Mouse (Mus musculus) embryo, embryonic 11 days (tissue): Measurements from ENCODE around the gene Gm21992.

Source experiments
- DNase-seq: peaks from one replicate; pipeline ENCODE4 v3.0.0-alpha.2; 2015

Gm21992 gene

GRCm38 (mm10) chr19:4747631-4748312 is 63.6 kb downstream of the Gm21992 start:
- no peak for DNase-seq

DNA sequence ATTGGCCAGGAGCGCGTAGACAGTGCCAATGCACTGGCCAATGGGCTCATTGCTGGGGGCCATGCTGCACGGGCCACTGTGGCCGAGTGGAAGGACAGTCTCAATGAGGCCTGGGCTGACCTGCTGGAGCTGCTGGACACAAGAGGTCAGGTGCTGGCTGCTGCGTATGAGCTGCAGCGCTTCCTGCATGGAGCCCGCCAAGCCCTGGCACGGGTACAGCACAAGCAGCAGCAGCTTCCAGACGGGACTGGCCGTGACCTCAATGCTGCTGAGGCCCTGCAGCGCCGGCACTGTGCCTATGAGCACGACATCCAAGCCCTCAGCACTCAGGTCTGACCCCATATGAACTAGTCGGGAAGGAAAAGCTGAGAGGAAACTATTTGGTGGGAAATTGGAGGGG is 64.8 kb downstream of the Gm21992 start:
- DNase-seq, result no peak

DNA sequence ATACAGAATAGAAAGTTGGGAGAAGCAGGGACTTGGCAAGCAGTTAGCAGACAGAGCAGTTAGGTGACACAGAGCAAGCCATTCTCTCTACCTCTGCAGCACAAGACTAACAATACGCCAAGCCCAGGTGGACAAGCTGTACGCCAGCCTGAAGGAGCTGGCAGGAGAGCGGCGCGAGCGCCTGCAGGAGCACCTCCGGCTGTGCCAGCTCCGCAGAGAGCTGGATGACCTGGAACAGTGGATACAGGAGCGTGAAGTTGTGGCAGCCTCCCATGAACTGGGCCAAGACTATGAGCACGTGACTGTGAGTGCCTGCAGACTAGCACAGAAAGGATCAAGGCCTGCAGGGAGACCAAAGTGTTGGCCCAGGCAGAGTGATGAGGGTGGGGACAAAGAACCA is 65.7 kb downstream of the Gm21992 start:
- DNase-seq, result no peak

GRCm38 (mm10) chr19:4745057-4745456 is 66.4 kb downstream of the Gm21992 start:
- no peak for DNase-seq

GRCm38 (mm10) chr19:4744026-4744425 is 67.4 kb downstream of the Gm21992 start:
- no peak for DNase-seq

DNA sequence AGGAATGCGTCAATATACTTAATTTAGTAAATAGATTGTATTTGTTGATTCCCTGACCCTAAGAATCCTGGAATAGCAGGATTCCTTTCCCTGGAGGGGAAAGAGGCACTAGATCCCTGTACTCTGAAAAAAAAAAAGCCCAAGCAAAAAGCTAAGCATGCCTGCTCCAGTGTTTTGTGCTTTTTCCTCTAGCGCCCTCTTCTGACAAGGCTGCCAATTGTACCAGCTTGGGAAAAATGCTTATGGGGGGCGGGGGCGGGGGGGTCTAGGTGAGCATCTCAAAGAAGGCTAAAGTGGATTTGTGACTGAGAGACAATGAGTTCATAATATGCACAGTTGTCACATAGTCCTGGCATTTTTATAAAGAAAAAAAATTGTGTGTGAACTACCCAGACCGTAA is 67.9 kb downstream of the Gm21992 start:
- DNase-seq, result peak; percentile 69

GRCm38 (mm10) chr19:4742229-4742628 is 69.2 kb downstream of the Gm21992 start:
- no peak for DNase-seq

- DNase-seq, result no peak
These were observed 69.9 kb downstream of the Gm21992 start for GRCm38 (mm10) chr19:4741482-4741881.

DNA sequence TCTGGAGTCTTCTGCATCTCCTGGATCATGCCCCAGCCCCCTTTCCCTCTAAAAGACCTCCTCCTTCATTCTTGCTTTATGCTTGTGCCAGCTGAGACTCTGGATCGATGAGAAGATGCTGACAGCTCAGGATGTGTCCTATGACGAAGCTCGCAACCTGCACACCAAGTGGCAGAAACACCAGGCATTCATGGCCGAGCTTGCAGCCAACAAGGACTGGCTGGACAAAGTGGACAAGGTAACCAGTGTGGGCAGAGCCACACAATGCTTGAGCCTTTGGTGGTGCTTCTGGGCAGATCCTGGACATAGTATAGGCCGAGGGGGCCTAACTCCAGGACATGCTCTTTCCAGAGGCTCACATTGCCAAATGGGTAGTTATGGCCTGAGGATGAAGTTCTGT is 71.7 kb downstream of the Gm21992 start:
- no peak for DNase-seq

DNA sequence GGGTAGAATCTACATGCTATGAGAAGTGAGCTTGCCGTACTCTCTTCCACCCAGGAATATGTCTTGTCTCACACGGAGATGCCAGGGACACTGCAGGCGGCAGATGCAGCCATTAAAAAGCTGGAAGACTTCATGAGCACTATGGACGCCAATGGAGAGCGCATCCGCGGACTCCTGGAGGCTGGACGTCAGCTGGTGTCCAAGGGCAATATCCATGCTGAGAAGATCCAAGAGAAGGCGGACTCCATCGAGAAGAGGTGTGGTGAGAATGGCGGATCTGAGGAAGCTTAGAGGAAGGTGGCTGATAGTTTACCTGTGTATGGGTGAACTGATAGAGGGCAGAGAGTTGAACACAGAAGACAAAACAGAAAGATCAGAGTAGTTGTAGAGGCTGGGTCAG is 72.4 kb downstream of the Gm21992 start:
- no peak for DNase-seq

DNA sequence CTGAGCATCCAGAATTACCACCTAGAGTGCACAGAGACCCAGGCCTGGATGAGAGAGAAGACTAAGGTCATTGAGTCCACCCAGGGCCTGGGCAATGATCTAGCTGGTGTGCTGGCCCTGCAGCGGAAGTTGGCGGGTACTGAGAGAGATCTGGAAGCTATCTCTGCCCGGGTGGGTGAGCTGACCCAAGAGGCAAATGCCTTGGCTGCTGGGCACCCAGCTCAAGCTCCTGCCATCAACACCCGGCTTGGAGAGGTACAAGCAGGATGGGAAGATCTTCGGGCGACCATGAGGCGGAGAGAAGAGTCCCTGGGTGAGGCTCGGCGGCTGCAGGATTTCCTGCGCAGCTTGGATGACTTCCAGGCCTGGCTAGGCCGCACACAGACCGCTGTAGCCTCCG is 73.5 kb downstream of the Gm21992 start:
- DNase-seq, result no peak

GRCm38 (mm10) chr19:4733052-4733451 is 78.4 kb downstream of the Gm21992 start:
- no peak for DNase-seq

GRCm38 (mm10) chr19:4729186-4729585 is 82.2 kb downstream of the Gm21992 start:
- no peak for DNase-seq

DNA sequence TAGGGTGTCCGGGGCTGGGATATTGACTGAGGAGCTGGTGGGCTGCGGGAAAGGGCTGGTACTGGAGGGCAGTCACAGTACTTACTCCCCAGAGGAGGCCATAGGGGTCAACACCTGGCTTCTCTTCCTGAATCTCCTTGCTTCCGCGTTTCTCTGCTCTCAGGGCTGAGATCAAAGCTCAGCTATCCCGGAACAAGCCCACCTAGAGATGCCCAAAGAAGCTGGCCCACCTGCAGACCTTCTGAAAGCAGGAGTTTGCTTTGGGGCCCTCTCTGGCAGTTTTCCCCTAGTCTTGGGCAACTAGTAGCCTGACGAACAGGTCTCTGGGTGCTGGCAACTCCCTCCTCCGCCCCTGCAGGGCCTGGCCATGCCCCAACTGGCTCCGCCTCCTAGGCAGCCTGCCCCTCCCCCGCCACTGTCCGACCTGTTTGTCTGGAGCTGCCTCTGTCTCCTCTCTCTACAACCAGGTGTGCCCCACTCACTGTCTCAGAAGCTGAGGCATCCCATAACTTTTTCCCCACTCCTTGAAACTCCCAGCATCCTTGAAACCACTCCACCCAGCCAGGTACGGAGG is 90.7 kb downstream of the Gm21992 start:
- DNase-seq, result peak; percentile 33

- DNase-seq, result no peak
These were observed 91.3 kb downstream of the Gm21992 start for GRCm38 (mm10) chr19:4720112-4720511.

GRCm38 (mm10) chr19:4719351-4719764 is 92.1 kb downstream of the Gm21992 start:
- no peak for DNase-seq

- no peak for DNase-seq
These were observed 92.7 kb downstream of the Gm21992 start for GRCm38 (mm10) chr19:4718716-4719115.

DNA sequence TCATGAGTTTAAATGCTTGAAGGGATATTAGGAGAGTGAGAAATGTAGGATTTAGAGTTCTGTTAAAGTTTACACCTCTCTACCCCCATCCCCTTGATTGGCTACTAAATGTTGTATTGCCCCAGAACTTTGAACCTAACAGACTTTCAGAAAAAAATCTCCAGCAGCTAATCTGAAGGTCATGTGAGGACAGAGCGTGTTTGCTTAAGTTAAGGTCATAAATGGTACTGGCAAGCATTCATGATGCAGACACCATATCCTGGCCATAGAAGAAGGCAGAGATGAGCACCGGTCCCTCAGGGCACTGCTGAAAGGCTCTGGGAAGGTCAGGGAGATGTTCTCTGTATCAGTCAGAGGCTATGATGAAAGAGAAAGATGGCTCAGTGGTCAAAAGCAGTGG is 94.1 kb downstream of the Gm21992 start:
- DNase-seq, result no peak

- no peak for DNase-seq
These were observed 94.7 kb downstream of the Gm21992 start for GRCm38 (mm10) chr19:4716756-4717155.

DNA sequence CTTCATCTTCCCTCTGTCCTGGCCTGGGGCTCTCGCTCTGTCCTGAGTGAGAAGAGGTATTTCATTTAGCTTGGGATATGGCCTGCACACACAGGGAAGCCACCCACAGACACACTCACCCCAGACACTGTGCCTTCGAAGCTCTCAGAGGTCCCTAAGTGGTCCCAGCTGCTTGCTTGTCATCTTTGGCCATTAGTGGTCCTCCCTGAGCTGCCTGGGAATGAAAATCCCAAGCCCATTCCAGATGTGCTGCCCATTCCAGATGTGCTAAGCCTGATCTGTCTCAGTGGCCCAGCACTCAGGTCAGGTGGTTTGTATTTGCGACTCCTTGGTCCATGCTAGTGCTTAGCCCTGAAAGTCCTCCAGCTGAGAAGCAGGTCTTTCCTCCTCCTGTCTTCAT is 97.5 kb downstream of the Gm21992 start:
- peak; percentile 14 for DNase-seq

DNA sequence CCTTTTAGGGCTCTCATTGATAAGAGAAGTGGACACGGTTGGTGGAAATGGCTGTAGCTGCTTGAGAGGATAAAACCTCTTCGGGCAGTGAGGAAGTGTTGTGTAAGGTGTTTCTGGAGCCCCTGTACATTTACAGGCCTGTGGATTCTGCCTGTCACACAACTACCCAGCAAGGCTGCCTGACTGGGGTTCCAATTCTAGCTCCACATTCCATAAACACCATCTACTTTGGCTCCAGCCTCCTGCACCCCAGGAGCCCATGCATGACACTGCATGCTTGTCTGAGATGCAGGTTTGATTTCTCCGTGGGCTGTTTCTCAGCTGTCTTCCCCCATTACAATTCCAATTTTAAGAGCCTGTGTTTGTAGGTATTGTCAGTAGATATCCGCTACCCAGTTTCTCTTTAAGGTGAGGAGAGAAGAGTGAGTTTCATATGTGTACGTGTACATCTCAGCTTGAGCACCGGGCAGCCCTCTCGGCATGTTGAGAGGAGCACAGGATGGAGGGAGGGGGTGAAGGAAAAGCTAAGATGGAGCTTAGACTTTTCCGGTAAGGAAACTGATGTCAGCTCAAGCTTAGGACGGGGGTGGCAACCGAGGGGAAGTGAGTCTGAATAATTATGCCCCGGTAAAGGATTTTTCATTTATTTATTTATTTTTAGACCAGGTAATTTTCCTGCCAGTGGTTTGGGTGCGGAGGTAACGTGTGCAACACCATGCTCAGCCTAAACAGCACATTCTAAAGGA is 98.5 kb downstream of the Gm21992 start:
- no peak for DNase-seq

DNA sequence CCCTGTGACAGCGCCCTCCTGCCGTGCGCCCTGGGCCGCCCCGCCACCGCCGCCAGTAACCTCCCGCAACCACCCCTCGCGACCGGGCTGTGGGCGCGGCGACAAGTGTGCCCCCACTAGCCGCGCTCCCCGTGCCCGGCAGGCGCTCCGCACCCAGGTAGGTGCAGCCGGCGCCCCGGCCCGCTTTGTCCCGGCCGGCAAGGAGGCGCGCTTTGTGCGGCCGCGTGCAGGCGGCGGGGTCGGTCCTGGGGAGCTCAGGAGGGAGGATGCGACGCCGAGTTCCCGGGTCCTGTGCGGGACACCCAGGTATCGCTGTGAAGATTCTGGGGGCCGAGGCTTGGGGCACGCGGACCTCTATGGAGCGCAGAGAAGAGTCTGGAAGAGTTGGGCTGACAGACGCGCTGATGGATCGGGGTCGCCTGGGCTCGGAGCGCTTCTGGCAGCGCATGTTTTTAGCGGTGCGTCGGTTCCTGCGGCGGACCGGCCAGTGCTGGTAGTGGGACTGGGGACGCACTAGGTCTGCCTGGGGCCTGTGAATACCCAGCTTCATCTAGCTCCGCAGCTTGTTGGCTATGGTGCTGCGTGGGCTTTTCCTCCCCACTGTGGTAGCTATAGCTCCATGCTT is 99.1 kb downstream of the Gm21992 start:
- peak; percentile 68 for DNase-seq

DNA sequence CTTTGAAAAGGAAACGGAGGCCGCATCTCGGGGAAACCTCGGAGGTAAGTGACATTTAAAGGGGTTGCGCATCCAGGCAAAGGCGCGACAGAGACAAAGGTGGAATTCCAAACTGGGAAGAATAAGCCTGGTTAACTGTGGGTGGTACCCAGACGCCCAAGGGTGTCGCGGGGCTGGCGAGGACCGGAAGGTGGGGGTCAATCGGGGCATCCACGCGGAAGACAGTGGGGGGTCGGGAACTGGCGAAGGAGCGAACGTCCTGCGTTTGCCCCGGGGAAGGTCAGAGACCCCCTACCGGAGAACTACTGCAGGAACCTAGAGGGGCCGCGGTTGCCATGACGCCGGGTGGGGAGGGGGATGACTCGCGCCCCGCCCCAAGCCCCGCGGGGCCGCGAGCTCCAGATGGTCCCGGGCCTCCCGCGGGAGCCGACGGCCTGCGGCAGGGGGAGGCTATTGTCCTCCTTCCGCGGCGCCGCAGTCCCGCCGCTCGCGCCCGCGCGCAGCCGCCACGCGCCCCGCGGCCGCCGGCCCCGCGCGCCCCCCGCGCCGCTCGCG is 99.7 kb downstream of the Gm21992 start:
- peak; percentile 85 for DNase-seq
